Mouse (Mus musculus) embryo, embryonic 10 days (tissue): ENCODE data around the gene Atg7.

Experiments
- DNase-seq: peaks from one replicate; pipeline ENCODE4 v3.0.0-alpha.2; 2015; ENCODE audit warnings: low spot score

Atg7 gene

GRCm38 (mm10) chr6:114735054-114735453 is 92.2 kb downstream of the Atg7 start:
- no peak for DNase-seq

GRCm38 (mm10) chr6:114736355-114736754 is 93.5 kb downstream of the Atg7 start:
- no peak for DNase-seq

- no peak for DNase-seq
These were observed 94.3 kb downstream of the Atg7 start for GRCm38 (mm10) chr6:114737181-114737580.

- DNase-seq = peak; percentile 60
These were observed 95.2 kb downstream of the Atg7 start for GRCm38 (mm10) chr6:114737931-114738759.

GRCm38 (mm10) chr6:114738760-114739112 is 95.8 kb downstream of the Atg7 start:
- no peak for DNase-seq

- DNase-seq = no peak
These were observed 99.5 kb downstream of the Atg7 start for GRCm38 (mm10) chr6:114742209-114743003.

- DNase-seq = no peak
These were observed 100.2 kb downstream of the Atg7 start for GRCm38 (mm10) chr6:114743126-114743525.

GRCm38 (mm10) chr6:114743845-114744244 is 100.9 kb downstream of the Atg7 start:
- DNase-seq = no peak

- no peak for DNase-seq
These were observed 103.6 kb downstream of the Atg7 start for GRCm38 (mm10) chr6:114746439-114746974.

- DNase-seq = no peak
These were observed 105.5 kb downstream of the Atg7 start for GRCm38 (mm10) chr6:114748419-114748818.

- DNase-seq = no peak
These were observed 106.0 kb downstream of the Atg7 start for GRCm38 (mm10) chr6:114748882-114749281.

GRCm38 (mm10) chr6:114758795-114759194 is 115.9 kb downstream of the Atg7 start:
- DNase-seq = no peak

- DNase-seq = no peak
These were observed 123.4 kb downstream of the Atg7 start for GRCm38 (mm10) chr6:114766314-114766713.

GRCm38 (mm10) chr6:114767710-114768109 is 124.8 kb downstream of the Atg7 start:
- DNase-seq = no peak

- DNase-seq = no peak
These were observed 127.4 kb downstream of the Atg7 start for GRCm38 (mm10) chr6:114770337-114770736.

GRCm38 (mm10) chr6:114771502-114771901 is 128.6 kb downstream of the Atg7 start:
- no peak for DNase-seq

- no peak for DNase-seq
These were observed 132.3 kb downstream of the Atg7 start for GRCm38 (mm10) chr6:114775210-114775609.

GRCm38 (mm10) chr6:114777872-114778271 is 135.0 kb downstream of the Atg7 start:
- DNase-seq = peak; percentile 24

GRCm38 (mm10) chr6:114778650-114779049 is 135.8 kb downstream of the Atg7 start:
- no peak for DNase-seq

- DNase-seq = no peak
These were observed 137.7 kb downstream of the Atg7 start for GRCm38 (mm10) chr6:114780583-114780982.

GRCm38 (mm10) chr6:114781415-114782240 is 138.7 kb downstream of the Atg7 start:
- DNase-seq = no peak

GRCm38 (mm10) chr6:114782486-114782885 is 139.6 kb downstream of the Atg7 start:
- DNase-seq = no peak
